Mouse (Mus musculus) E14TG2a.4 (cell line): ENCODE data around the gene 2300002M23Rik.

Experiments used
- CTCF ChIP-seq: conservative IDR thresholded peaks from 2 replicates; pipeline ENCODE4 v1.5.1; 2014; ENCODE audit warnings: low read length
- NANOG ChIP-seq: IDR thresholded peaks from 2 replicates; pipeline ENCODE4 v1.6.1; 2014; ENCODE audit warnings: borderline replicate concordance, low read length, mixed read lengths
- POU5F1 ChIP-seq: IDR thresholded peaks from 2 replicates; pipeline ENCODE4 v1.6.1; 2014; ENCODE audit warnings: low read length, borderline replicate concordance

DNA sequence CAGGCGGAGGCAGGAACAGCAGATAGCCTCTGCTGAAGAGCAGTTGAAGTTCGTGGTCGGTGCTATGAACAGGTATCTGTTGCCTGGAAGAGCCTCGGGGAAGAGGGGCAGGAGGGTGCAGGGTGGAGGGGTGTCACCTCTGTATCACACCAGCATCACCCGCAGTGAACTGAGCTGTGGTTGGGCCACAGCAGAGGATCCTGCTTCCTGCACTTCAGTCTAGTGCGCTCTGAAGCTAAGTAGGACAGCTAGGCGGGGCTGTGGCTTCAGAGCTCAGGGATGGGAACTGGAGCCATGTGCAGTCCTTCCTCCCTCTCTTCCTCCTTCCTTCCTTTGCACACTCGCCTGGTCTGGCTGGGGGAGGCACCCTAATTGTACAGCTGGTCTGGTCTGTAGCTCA lies 40.6 kb upstream of the 2300002M23Rik start:
- TF ChIP-seq CTCF: no peak
- TF ChIP-seq POU5F1: no peak
- no peak for TF ChIP-seq NANOG
